Mouse (Mus musculus): ENCODE measurements around the gene Mc3r.

The Mc3r gene

DNA sequence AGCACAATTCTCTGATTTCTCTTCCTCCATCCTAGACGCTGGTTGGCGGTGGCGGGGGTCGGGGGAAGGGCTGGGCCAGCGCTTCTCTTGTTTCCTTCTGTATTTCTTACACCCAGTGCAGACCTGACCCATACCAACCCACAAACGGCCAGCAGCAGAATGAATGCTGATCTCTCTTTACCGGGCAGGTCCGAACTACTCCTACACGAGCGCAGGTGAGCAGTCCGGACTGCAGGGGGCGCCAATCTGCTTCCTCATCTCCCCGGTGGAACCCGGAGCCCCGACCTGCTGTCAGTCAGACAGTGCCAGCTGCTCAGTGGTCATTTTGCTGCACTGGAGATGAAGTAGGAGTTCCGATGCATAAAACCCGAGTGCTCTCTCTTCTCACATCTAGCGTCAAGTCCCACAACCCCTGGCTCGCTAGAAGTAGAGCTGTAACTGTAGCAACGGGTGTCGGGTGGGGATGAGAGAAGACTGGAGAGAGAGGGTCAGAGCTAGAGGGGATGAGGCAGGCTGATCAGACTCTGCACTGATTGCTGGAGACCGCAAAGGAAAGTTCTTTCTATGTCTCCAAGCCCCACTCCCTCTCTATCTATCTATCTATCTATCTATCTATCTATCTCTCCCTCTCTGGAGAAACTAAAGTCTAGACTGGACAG lies at the start of gene Mc3r:
Gene Mc3r, plus strand, starts transcription at position 387 of the 659 bp plus-strand sequence.
- DNase-seq (ENCODE audit: low read depth, low spot score) = peak; percentile 19

DNA sequence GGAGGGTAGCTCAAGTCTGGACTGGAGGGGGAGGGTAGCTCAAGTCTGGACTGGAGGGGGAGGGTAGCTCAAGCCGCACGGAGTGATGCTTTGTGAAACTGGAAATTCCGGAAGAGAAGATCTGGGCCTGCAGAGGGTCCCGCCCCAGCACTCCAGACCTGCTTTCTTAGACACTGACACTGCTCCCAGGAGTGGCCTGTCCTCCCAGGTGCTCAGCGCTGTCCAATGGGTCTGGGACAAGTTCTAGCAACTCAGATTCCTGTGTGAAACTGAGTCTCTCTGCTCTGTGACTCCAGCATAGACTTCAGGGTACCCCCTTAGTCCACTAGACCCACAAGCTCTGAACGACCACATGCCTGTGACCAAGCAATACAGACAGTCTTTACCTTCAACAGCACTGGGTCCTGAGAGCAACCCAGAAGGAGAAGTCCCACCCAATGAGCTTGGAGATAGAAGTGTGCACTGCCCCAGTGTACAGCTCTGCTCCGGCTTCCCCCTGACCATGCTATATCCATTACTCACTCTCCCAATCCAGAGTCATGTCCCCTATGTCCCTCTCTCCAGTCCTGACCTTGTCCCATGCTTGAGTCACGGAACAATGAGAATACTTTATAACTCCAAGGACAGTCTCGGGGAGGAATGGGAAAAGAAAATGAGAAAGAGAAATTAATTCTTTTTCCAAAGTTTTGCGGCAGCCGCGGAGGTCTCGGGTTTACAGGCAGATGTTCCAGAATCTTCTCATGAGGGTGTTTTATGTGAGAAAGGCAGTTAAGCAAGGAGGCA lies 46.1 kb upstream of the Mc3r start:
- no peak for DNase-seq (ENCODE audit: low read depth, low spot score)

DNA sequence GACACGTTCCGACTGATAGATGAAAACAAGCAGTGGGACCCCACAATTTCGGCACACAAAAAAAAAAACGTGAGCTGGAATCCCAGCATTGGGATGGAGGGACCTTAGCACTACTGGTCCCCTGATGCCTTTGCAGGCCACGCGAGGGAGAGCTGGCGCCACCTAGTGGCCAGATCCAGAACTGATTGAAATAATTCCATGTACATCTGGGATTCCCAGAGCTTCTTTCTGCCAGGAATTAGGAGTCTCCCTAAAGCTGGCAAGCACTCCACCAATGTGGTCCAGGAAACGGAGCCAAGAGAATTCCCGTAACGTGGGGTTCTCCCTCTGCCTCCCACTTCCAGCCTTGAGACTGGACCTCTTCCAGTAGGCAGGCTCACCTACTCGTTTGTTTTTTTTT lies 41.3 kb upstream of the Mc3r start:
- DNase-seq (ENCODE audit: low read depth, low spot score) = peak; percentile 42

DNA sequence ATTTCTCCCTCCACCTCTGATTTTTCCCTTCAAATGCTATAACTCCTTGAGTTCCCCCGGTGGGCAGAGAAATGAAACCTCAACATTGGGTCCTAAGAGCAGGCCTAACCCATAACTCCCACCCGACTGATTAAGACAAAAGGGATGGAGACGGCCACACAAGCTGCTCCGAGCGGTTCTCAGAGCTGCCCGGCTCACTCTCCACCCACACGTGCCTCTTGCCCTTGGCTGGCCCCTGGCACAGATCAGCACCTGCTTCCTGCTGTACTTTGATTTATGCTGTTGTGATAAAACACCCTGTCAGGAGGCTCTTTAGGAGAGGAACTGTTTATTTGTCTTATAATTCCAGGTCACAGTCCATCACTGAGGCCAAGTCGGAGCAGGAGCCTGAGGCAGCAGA lies 34.8 kb upstream of the Mc3r start:
- DNase-seq (ENCODE audit: low read depth, low spot score) = no peak

DNA sequence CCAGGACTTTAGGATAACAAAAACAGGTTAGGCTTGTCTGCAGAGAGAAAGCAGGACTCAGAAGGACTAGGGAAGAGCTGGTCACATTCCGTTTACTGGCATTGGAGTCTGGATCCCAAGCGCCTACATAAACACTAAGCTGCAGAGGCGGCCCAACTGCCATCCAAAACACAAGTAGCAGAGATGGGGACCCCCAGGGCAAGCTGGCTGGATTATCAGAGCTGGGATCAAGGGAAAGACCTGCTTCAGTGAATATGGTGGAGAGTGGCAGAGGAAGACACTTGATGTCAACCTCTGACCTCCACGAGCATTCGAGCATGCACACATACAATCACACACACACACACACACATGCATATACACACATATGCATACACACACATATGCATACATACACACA lies 34.0 kb upstream of the Mc3r start:
- DNase-seq (ENCODE audit: low read depth, low spot score) = no peak

DNA sequence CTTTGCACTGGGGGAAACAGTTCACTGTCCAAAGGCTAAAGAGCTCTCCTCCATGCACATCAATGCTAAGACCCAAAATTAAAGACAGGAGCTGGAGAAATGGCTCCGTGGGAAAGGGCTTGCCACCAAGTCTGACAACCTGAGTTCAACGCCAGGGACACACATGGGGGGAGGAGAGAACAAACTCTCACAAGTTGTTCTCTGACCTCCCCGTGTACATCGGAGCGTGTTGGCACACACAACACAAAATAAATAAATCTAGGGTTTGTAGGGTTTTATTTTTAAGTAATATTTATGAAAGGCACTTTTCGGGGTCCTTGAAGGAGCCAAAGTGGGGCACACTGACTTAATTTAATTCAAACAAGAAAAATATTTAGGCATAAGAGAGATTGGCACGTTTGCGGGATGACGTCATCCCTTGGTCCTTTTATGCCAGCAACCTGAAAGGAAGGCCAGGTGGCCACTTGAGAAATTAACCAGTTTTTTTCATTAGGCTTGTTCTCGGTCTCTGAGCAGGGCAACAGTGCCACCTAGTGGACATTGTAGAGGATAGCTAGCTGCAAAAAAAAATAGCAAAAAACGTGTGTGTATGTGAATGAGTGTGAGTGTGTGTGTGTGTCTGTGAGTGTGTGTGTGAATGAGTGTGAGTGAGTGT lies 32.7 kb upstream of the Mc3r start:
- peak; percentile 71 for DNase-seq (ENCODE audit: low read depth, low spot score)

DNA sequence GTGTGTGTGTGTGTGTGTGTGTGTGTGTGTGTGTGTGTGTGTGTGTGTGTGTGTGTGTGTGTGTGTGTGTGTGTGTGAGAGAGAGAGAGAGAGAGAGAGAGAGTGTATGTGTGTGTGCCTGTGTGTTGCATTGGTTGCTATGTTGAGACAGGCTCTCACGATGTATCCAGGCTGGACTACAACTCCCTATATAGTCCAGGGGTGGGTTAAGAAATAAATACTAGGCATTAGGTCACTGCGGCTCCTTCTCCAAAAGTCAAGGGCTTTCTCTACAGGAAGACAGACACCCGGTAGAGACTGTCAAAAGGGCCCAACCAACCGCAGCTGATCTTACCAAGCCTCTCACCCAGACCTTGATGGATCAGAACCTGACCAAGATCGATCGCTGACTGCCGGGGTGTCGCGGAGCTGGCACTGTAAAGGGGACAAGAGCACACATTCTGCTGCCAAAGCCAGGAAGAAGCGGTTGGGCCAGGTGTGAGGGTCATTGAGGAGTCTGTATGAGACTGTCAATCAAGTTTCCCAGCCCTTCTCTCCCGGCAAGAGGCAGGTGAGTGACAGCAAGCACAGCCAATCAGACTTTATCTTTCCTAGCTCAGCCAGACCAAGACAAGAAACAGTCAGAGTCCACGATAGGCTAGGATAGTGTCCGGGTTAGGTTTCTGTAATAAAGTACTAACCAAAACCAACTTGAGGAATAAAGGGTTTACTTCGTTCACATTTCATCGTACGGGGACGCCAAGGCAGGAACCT lies 32.0 kb upstream of the Mc3r start:
- DNase-seq (ENCODE audit: low read depth, low spot score) = no peak

DNA sequence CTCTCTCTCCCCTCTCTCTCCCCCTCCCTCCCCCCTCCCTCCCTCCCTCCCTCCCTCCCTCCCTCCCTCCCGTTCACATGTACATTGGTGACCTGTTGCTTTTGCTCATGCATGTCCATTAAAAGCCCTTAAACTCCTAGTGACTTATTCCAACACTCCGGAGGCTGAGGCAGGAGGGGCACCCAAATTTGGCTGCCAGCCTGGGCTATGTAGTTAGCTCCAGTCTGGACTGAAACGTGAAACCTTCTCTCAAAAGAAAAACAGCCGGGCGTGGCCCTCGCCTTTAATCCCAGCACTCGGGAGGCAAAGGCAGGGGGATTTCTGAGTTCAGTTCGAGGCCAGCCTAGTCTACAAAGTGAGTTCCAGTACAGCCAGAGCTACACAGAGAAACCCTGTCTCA lies 30.4 kb upstream of the Mc3r start:
- no peak for DNase-seq (ENCODE audit: low read depth, low spot score)

DNA sequence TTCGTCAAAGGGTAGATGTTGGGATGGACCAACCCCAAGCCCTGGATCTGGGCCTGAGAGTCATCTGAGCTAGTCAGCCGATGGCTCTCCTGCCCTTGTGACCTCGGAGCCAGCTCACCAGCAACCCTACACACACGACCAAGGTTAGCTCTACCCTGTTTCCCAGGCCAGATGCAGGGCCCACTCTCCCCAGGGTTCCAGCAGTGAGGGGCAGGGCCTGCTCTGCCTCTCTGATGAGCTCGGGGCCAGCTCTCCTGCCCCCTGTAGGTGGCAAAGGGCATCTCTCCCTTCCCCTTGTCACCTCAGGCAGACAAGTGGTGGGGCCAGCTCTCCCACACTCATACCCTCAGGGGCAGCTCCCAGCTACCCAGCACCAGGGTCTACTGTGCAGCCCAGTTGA lies 29.1 kb upstream of the Mc3r start:
- DNase-seq (ENCODE audit: low read depth, low spot score) = no peak

DNA sequence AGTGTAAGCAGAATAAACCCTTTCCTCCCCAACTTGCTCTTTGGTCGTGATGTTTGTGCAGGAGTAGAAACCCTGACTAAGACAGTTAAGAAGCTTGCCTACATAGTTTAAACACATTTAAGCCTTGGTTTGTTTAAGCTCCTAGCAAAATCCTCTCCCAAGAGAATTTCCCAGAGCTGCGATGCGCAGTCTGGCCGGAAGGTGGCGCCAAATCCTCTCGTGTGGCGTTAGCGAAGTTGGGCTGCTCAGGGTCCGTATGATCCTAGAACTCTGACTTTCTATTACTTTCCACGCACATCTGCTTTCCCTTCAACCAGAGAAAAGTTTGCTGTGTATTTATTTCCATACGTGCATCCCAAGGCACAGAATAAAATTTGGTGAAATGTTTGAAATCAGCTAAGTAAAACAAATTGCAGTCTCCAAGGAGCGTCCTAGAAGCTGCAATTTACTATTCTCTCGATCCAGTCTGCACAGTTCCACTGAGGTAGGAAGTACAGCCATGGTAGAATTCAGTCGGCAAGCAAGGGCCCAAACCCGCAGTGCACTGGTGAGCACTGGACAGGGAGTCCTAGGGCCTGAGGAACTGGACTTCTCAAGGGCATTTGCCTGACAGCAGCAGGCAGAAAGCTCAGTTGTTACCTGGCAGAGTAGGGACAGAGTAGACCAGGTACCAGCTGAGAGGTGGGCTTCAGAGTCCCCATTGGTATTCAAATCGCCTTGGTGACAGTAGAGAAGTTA lies 26.5 kb upstream of the Mc3r start:
- peak; percentile 56 for DNase-seq (ENCODE audit: low read depth, low spot score)

DNA sequence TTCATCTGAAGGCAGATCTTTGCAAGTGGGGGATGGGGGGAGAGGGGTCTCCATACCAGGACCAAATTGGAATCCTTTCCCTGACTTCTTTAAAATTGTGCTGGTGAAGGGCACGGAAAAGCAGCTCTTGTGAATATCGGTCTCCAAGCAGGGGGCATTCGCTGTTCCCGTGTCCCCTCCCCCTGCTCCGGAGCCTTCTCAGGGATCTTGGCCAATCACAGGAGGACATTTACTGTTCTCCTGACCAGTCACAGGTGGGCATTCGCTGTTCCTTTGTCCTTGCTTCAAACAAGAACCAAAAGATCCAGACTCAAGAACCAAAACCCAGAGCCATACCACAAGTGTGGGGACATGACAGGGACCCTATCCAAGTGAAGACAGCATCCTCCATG lies 25.9 kb upstream of the Mc3r start:
- no peak for DNase-seq (ENCODE audit: low read depth, low spot score)

DNA sequence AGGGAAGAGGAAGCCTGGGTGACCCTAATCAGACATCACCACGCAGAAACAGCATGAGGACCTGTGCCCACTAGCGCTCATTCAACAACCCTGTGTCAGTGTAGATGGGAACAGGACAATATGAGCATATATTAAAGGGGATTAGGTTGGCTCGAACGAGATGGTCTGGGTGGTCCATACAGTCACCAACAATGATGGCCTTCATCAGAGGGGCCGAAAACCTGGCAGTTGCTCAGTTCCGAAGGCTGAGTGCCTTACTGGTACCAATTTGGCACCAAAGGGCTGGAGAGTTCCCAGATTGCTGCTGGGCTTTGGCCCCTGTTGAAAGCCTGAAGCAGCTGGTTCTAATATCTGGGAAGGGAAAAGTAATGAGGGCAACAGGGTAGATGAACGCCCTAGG lies 25.4 kb upstream of the Mc3r start:
- DNase-seq (ENCODE audit: low read depth, low spot score) = no peak

DNA sequence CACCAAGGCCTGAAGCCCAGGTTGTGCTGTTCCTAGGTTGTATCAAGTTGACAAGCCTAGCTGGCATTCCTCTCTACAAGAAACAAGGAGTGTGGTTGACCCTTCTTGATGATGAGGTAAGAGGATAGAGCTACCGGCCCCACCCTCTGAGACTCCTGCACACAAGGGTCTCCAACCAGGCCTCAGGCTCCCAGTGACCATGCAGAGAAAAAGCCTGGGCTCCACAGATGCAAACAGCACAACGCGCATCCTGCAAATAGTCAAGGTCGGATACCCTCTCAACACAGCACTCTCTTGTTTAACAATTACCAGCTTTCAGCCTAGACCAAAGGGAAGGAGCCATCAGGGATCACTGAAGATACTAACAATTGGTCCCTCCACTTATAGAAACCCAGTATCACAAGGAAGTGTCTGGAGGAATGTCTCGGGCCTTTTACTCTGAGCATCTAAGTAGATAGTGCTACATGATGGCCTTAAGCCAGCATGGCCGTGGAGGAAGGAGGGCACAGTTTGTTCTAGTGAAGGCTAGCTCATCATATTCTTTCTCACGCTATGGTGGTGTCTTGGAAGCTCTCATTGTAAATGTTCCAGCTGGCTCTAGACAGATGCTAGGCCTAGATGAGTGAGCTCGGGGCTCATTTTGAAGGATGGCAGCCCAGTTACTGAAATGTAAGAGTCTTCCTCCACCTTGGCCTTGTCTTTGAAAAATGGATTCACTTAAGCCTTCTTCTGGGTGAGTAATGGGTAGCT lies 24.7 kb upstream of the Mc3r start:
- DNase-seq (ENCODE audit: low read depth, low spot score) = no peak

DNA sequence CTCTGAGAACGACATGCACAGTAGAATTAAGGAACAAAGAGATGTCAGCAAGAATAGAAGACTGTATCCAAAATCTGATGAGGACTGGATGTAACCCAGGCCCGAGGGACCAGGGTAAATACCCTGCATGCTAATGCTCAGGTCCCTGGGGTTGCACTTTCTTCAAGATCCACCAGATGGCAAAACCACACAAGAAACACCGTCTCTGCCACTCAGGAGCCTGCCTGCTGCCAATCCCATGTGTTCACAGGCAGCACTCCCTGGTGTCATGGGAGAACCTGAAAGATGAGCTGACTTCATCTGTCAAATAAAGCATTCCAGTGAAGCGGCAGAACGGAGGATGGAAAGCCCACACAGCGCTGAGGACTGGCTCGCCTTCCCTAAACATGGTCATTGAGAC lies 21.3 kb upstream of the Mc3r start:
- DNase-seq (ENCODE audit: low read depth, low spot score) = no peak

DNA sequence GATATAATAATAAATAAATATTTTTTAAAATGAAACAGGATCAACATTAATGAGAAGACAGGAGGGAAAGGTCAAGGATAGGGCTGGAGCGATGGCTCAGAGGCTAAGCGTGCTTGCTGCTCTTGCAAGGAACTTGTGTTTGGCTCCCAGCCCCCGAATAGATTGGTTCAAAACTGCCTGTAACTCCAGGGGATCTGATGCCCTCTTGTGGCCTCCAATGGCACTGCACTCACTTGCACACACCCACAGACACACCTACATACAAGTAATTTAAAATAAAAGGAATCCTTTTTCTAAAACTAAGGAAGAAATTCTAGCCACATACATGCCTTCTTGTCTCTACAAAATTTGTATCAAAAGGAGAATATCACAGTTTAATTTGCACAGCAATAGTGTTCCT lies 20.5 kb upstream of the Mc3r start:
- DNase-seq (ENCODE audit: low read depth, low spot score) = peak; percentile 8

DNA sequence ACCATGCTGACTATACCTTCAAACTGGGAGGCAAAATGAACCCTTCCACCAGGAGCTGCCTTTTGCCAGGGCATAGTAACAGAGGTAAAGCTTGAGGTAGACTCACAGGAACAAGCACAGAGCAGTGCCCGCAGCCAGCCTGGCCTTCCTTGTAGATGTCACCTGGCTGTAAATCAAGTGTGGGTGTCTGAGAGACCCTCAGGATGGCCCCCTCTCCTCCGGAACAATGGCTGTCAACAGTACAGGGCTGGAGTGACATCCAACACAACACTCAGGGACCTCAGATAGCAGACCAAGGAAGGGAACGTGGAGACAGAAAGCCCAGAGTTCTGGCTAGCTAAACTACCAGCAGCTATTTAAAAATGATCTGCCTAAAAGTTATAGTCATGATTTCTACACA lies 19.1 kb upstream of the Mc3r start:
- no peak for DNase-seq (ENCODE audit: low read depth, low spot score)

DNA sequence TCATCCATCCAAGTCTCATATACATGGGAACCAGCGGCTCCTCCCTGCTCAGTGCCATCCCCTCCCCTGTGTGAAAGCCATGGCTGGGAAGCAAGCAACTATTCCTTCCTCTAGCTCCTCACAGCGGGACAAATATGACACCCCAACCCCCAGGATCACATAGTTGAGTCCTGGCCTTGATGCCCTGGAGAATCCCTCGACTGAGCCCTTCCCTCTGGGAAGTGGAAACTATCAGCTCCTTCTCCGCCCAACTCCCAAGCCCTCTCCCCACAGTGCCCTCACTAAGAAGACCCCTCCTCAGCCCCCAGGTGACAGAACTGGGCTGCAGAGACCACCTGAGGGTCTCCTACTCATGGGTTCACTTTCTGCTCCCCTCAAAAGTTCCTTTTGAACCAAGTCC lies 18.2 kb upstream of the Mc3r start:
- DNase-seq (ENCODE audit: low read depth, low spot score) = no peak

DNA sequence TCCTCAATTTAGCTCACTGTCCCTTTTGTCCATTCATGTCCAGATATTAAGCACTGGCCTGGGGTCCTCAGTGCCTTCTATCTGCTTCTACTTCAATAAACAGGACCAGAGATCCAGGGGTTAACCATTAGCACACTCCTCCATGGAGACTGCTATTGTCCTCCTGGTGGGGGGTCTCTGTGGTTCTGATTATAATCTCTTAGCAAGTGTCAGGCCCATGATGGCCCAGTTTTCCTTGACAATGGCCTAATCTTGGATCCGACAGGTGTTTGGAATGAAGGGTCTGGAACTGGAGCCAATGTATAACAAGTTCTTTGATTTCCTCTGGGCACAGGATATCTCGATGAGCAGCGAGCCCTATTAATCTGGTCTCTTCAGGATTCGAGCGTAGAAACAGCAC lies 10.1 kb upstream of the Mc3r start:
- DNase-seq (ENCODE audit: low read depth, low spot score) = no peak

DNA sequence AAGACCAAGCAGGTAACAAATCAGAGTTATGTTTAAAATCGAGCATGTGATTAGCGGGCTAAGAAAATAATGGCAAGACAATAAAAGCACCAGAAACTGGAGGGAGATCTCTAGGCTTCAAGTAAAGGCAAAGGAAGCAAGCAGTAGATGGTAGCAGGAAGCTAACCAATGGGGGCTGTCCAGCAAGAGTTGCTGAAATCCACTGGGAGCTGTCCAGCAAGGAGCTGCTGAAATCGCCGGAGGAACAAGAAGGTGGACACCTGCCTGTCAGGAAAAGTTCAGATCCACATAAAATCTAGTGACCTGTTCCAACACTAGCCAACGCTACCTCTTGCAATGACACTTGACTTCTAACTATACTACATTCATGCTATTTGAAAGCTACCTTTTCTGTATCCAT lies 7.3 kb upstream of the Mc3r start:
- no peak for DNase-seq (ENCODE audit: low read depth, low spot score)

DNA sequence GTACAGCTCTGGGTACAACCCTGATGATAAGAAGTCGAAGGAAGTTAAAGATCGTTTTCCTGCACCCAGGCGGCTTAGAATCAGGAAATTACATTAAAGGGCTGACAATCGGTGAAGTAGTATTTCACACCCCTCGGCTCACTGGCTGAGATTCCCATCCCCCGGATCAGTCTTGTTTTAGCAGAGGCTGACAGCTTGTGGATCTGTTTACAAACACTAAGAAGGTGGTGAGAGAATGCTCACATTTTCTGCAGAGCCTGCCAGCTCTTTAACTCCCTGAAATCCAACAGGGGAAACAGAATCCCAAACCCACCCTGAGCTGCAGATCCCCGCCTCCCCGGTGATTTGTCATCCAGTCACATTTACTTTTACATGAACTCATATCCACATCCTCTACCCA lies 2.8 kb upstream of the Mc3r start:
- no peak for DNase-seq (ENCODE audit: low read depth, low spot score)

DNA sequence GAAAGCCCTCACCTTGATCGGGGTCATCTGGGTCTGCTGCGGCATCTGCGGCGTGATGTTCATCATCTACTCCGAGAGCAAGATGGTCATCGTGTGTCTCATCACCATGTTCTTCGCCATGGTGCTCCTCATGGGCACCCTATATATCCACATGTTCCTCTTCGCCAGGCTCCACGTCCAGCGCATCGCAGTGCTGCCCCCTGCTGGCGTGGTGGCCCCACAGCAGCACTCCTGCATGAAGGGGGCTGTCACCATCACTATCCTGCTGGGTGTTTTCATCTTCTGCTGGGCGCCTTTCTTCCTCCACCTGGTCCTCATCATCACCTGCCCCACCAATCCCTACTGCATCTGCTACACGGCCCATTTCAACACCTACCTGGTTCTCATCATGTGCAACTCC lies 1.0 kb downstream of the Mc3r start:
- DNase-seq (ENCODE audit: low read depth, low spot score) = peak; percentile 15
